Mouse (Mus musculus) gonadal fat pad, adult 2 months (tissue): ENCODE measurements around the gene Kif21b. TPM values are rescaled to one million over a fixed set of nuclear protein-coding genes. Genes with fewer than 3 reads are reported as not detected.

Experiments used
- DNase-seq: peaks from one replicate; pipeline ENCODE4 v3.0.0-alpha.2; 2012; ENCODE audit warnings: low read depth
- polyA plus RNA-seq: library from polyadenylated mRNA; depleted of rRNA; stranded (reverse); fragments of >200 nt; gene quantifications from 2 replicates; pipeline ENCODE4 v1.2.3, GENCODE M21; 2012

The Kif21b gene
- polyA plus RNA-seq, 1 experiment = 4.8 TPM

GRCm38 (mm10) chr1:136156951-136157350 is 25.8 kb downstream of the Kif21b start:
- no peak for DNase-seq

- DNase-seq = no peak
These were observed 28.6 kb downstream of the Kif21b start for GRCm38 (mm10) chr1:136159830-136160229.

- DNase-seq = peak; percentile 75
These were observed 29.1 kb downstream of the Kif21b start for GRCm38 (mm10) chr1:136160297-136160696.

- DNase-seq = no peak
These were observed 29.7 kb downstream of the Kif21b start for GRCm38 (mm10) chr1:136160930-136161329.

GRCm38 (mm10) chr1:136161333-136161921 is 30.2 kb downstream of the Kif21b start:
- no peak for DNase-seq

- no peak for DNase-seq
These were observed 34.2 kb downstream of the Kif21b start for GRCm38 (mm10) chr1:136165436-136165835.

- DNase-seq = no peak
These were observed 36.5 kb downstream of the Kif21b start for GRCm38 (mm10) chr1:136167657-136168056.

- no peak for DNase-seq
These were observed 38.9 kb downstream of the Kif21b start for GRCm38 (mm10) chr1:136170109-136170508.

GRCm38 (mm10) chr1:136172696-136173095 is 41.5 kb downstream of the Kif21b start:
- DNase-seq = no peak

GRCm38 (mm10) chr1:136174101-136174606 is 43.0 kb downstream of the Kif21b start:
- no peak for DNase-seq

- no peak for DNase-seq
These were observed 44.0 kb downstream of the Kif21b start for GRCm38 (mm10) chr1:136175183-136175582.

- DNase-seq = no peak
These were observed 45.9 kb downstream of the Kif21b start for GRCm38 (mm10) chr1:136177085-136177484.

- no peak for DNase-seq
These were observed 47.6 kb downstream of the Kif21b start for GRCm38 (mm10) chr1:136178741-136179140.

- no peak for DNase-seq
These were observed 48.4 kb downstream of the Kif21b start for GRCm38 (mm10) chr1:136179511-136180001.

- no peak for DNase-seq
These were observed 58.8 kb downstream of the Kif21b start for GRCm38 (mm10) chr1:136190033-136190432.

GRCm38 (mm10) chr1:136212803-136213202 is 81.6 kb downstream of the Kif21b start, which contains the start of gene Mroh3:
Gene Mroh3 (minus strand): TSS chr1:136212828.
- no peak for DNase-seq

- DNase-seq = no peak
These were observed 83.1 kb downstream of the Kif21b start for GRCm38 (mm10) chr1:136214304-136214703.

GRCm38 (mm10) chr1:136220037-136220871 is 89.1 kb downstream of the Kif21b start:
- no peak for DNase-seq

GRCm38 (mm10) chr1:136222386-136222785 is 91.2 kb downstream of the Kif21b start:
- no peak for DNase-seq

GRCm38 (mm10) chr1:136223758-136224342 is 92.7 kb downstream of the Kif21b start:
- peak; percentile 98 for DNase-seq

GRCm38 (mm10) chr1:136225846-136226245 is 94.7 kb downstream of the Kif21b start:
- no peak for DNase-seq

- no peak for DNase-seq
These were observed 95.4 kb downstream of the Kif21b start for GRCm38 (mm10) chr1:136226626-136227025.
